Comparison of ENCODE assay signal across 10 mouse cellular contexts in genomic region chr17:30609305-30609979, GRCm38 (mm10). TPM values are rescaled to one million over a fixed set of nuclear protein-coding genes. Genes with fewer than 3 reads are reported as not detected.
DNase-seq lines count a peak whose midpoint lies in the region; ATAC-seq and TF ChIP-seq lines count a peak whose summit lies in the region.
"Had no signal": no experiment of that assay in that cellular context is flagged by ENCODE, and none has a peak within 500 bp of the region (broad histone marks: within the 10 kb centered on the region; RNA-seq: fewer than 3 reads in every experiment).

No protein-coding gene starts in this region.

- no peak overlapping the region for H3ac ChIP-seq in C2C12 (ENCODE audit: control insufficient read depth, insufficient read length, low read depth)

- no peak for ATAC-seq in kidney, embryonic 14.5 days (ENCODE audit: low FRiP score, low TSS enrichment)
- no peak for ATAC-seq in liver, embryonic 12.5 days
- no peak for ATAC-seq in inflammation-experienced regulatory T-cells, adult 6 months
- ATAC-seq in midbrain, embryonic 16.5 days: no peak

- H3K27me3 ChIP-seq in kidney, adult 2 months (replicated peaks; ENCODE audit: control insufficient read depth, insufficient read depth, low read length): no peaks in the 10 kb centered on the region
- H3K27me3 ChIP-seq in kidney, embryonic 14.5 days (ENCODE audit: control insufficient read depth, insufficient read depth, low read length): no peaks in the 10 kb centered on the region
- H3K27me3 ChIP-seq in C2C12 (ENCODE audit: control insufficient read depth, insufficient read depth, insufficient read length): no peaks in the 10 kb centered on the region
- no peaks in the 10 kb centered on the region for H3K27me3 ChIP-seq in liver, embryonic 12.5 days (replicated peaks)
- no peaks in the 10 kb centered on the region for H3K27me3 ChIP-seq in midbrain, embryonic 10.5 days (ENCODE audit: low read depth, poor library complexity, severe bottlenecking)
- no peaks in the 10 kb centered on the region for H3K27me3 ChIP-seq in midbrain, embryonic 16.5 days (ENCODE audit: control insufficient read depth, insufficient read depth, low read depth, low read length)
- H3K27me3 ChIP-seq: heart, embryonic 15.5 days; midbrain, embryonic 12.5 days had no signal

- no peak overlapping the region for H3K4me2 ChIP-seq in kidney, embryonic 14.5 days (replicated peaks; ENCODE audit: low read depth, low read length)
- peak overlapping the region; percentile 75 for H3K4me2 ChIP-seq in liver, embryonic 12.5 days
- H3K4me2 ChIP-seq in midbrain, embryonic 16.5 days (ENCODE audit: low read length): no peak overlapping the region
- H3K4me2 ChIP-seq: heart, embryonic 15.5 days; midbrain, embryonic 12.5 days had no signal

- TF ChIP-seq CTCF in kidney, adult 2 months (conservative IDR thresholded peaks at IDR 0.05; ENCODE audit: insufficient read depth, insufficient read length, low read depth, low read length): no peak
- no peak for TF ChIP-seq CTCF in C2C12 (IDR thresholded peaks at IDR 0.05; ENCODE audit: control insufficient read depth, insufficient read depth, insufficient read length)

- H3K27ac ChIP-seq in kidney, adult 2 months (ENCODE audit: insufficient read depth, low read depth, low read length): no peak overlapping the region
- H3K27ac ChIP-seq in kidney, embryonic 14.5 days (ENCODE audit: low read depth, low read length): no peak overlapping the region
- peak overlapping the region; percentile 93 for H3K27ac ChIP-seq in liver, embryonic 12.5 days
- H3K27ac ChIP-seq in midbrain, embryonic 10.5 days (replicated peaks): no peak overlapping the region
- no peak overlapping the region for H3K27ac ChIP-seq in midbrain, embryonic 16.5 days (ENCODE audit: low read length)
- H3K27ac ChIP-seq: heart, embryonic 15.5 days; midbrain, embryonic 12.5 days had no signal

- H3K36me3 ChIP-seq in kidney, adult 2 months (ENCODE audit: control insufficient read depth, insufficient read depth, low read length): no peaks in the 10 kb centered on the region
- no peaks in the 10 kb centered on the region for H3K36me3 ChIP-seq in kidney, embryonic 14.5 days (ENCODE audit: control insufficient read depth, insufficient read depth, low read length)
- peaks cover 9% of the 10 kb centered on the region for H3K36me3 ChIP-seq in C2C12 (ENCODE audit: control insufficient read depth, insufficient read depth)
- H3K36me3 ChIP-seq in liver, embryonic 12.5 days: peaks cover 53% of the 10 kb centered on the region
- H3K36me3 ChIP-seq in midbrain, embryonic 10.5 days: peaks cover 13% of the 10 kb centered on the region
- H3K36me3 ChIP-seq in midbrain, embryonic 16.5 days (ENCODE audit: control insufficient read depth, insufficient read depth, low read length): no peaks in the 10 kb centered on the region
- H3K36me3 ChIP-seq: heart, embryonic 15.5 days; midbrain, embryonic 12.5 days had no signal

- peaks cover 77% of the 10 kb centered on the region for H3K79me2 ChIP-seq in C2C12 (ENCODE audit: control insufficient read depth, insufficient read depth)

- no peak overlapping the region for H3K9ac ChIP-seq in kidney, embryonic 14.5 days (ENCODE audit: low read depth, low read length)
- H3K9ac ChIP-seq in liver, embryonic 12.5 days: peak overlapping the region; percentile 44; the same call in 1 of the 2 replicates
- H3K9ac ChIP-seq in midbrain, embryonic 16.5 days (ENCODE audit: low read depth, low read length): no peak overlapping the region
- H3K9ac ChIP-seq: heart, embryonic 15.5 days; midbrain, embryonic 12.5 days had no signal

- H3K9me3 ChIP-seq in kidney, embryonic 14.5 days (ENCODE audit: control insufficient read depth, low read length): no peaks in the 10 kb centered on the region
- H3K9me3 ChIP-seq in liver, embryonic 12.5 days (replicated peaks): no peaks in the 10 kb centered on the region
- no peaks in the 10 kb centered on the region for H3K9me3 ChIP-seq in midbrain, embryonic 10.5 days (replicated peaks)
- no peaks in the 10 kb centered on the region for H3K9me3 ChIP-seq in midbrain, embryonic 16.5 days (replicated peaks; ENCODE audit: control insufficient read depth, low read length, poor library complexity, severe bottlenecking)
- H3K9me3 ChIP-seq: heart, embryonic 15.5 days; midbrain, embryonic 12.5 days had no signal

- DNase-seq in kidney, adult 2 months: peak; percentile 30
- DNase-seq in adipocyte (ENCODE audit: low spot score): peak; percentile 33
- DNase-seq in midbrain, embryonic 10.5 days (ENCODE audit: low spot score): no peak

- no peak for TF ChIP-seq POLR2A in kidney, adult 2 months (IDR thresholded peaks at IDR 0.05; ENCODE audit: low read depth, low read length)

- WGBS in kidney, adult 2 months: 61% methylated on average over 16 of the region's 16 CpGs
- WGBS in kidney, embryonic 14.5 days: 75% methylated on average over 16 of the region's 16 CpGs
- WGBS in liver, embryonic 12.5 days (ENCODE audit: insufficient replicate concordance): 66% methylated on average over 16 of the region's 16 CpGs
- WGBS in midbrain, embryonic 10.5 days: 94% methylated on average over 16 of the region's 16 CpGs
- 92% methylated on average over 16 of the region's 16 CpGs for WGBS in midbrain, embryonic 16.5 days

- H3K4me3 ChIP-seq in kidney, adult 2 months (ENCODE audit: insufficient read depth, low read depth, low read length): no peak overlapping the region
- H3K4me3 ChIP-seq in kidney, embryonic 14.5 days (ENCODE audit: low read length): no peak overlapping the region
- no peak overlapping the region for H3K4me3 ChIP-seq in C2C12 (ENCODE audit: insufficient read depth, poor library complexity, severe bottlenecking)
- H3K4me3 ChIP-seq in liver, embryonic 12.5 days: peak overlapping the region; percentile 85
- H3K4me3 ChIP-seq in midbrain, embryonic 10.5 days: no peak overlapping the region
- no peak overlapping the region for H3K4me3 ChIP-seq in midbrain, embryonic 16.5 days (ENCODE audit: low read depth, low read length)
- H3K4me3 ChIP-seq: heart, embryonic 15.5 days; midbrain, embryonic 12.5 days had no signal

- peaks cover 51% of the 10 kb centered on the region for H3K79me3 ChIP-seq in C2C12 (ENCODE audit: low read depth)

- H3K4me1 ChIP-seq in kidney, adult 2 months (ENCODE audit: control insufficient read depth, insufficient read depth, low read length): peaks cover 21% of the 10 kb centered on the region
- peaks cover 11% of the 10 kb centered on the region for H3K4me1 ChIP-seq in kidney, embryonic 14.5 days (ENCODE audit: control insufficient read depth, insufficient read depth, low read length)
- H3K4me1 ChIP-seq in liver, embryonic 12.5 days: peaks cover 75% of the 10 kb centered on the region
- H3K4me1 ChIP-seq in midbrain, embryonic 10.5 days: peaks cover 46% of the 10 kb centered on the region
- H3K4me1 ChIP-seq in midbrain, embryonic 16.5 days (ENCODE audit: control insufficient read depth, insufficient read depth, low read length): peaks cover 9% of the 10 kb centered on the region

TF ChIP-seq in C2C12, 6 proteins besides CTCF, POLR2A, EP300 and RAD21:
- TF ChIP-seq USF1 (IDR thresholded peaks at IDR 0.05; ENCODE audit: low read depth) (peak; percentile 91), MYOD1 (IDR thresholded peaks at IDR 0.05; ENCODE audit: control insufficient read depth, insufficient read length, low read depth) (no peak), MAX (IDR thresholded peaks at IDR 0.05) (peak; percentile 11), CEBPB (IDR thresholded peaks at IDR 0.05; ENCODE audit: low read depth) (no peak), MYOG (IDR thresholded peaks at IDR 0.05; ENCODE audit: control insufficient read depth, extremely low read depth, insufficient read length) (no peak)

RNA-seq across cellular contexts. Expression of gene Dnah8, which starts 14.7 kb away (rescaled TPM):
- polyA plus RNA-seq in kidney, adult 2 months (2012; rRNA removed): 0.30 and 1.2 TPM in 2 replicates
- polyA plus RNA-seq in kidney, embryonic 14.5 days (2014; fragmentation: Nextera tagmentation; extraction: Ambion mirVana): 0.57 and 0.61 TPM in 2 replicates
- polyA plus RNA-seq in C2C12 (2012; fragmentation: generic; extraction: Trizol): 0.32 TPM
- 2.4 and 3.1 TPM in 2 replicates for polyA plus RNA-seq in liver, embryonic 12.5 days (2016; fragmentation: Nextera tagmentation; extraction: Ambion mirVana)
- polyA plus RNA-seq in inflammation-experienced regulatory T-cells, adult 6 months (2017; shearing (Covaris generic)): 10 to 100 TPM; 18.6 to 20.0 (median 19.2) TPM
- 1.1 and 1.2 TPM in 2 replicates for polyA plus RNA-seq in midbrain, embryonic 10.5 days (2016; fragmentation: Nextera tagmentation; extraction: Ambion mirVana)
- polyA plus RNA-seq in midbrain, embryonic 16.5 days (2015; fragmentation: Nextera tagmentation; extraction: Ambion mirVana): 2.0 and 2.9 TPM in 2 replicates

RNA-seq across cellular contexts. Expression of gene Glo1, which starts 17.2 kb away (rescaled TPM):
- polyA plus RNA-seq in kidney, adult 2 months (2012; rRNA removed): 66.6 and 89.0 TPM in 2 replicates
- polyA plus RNA-seq in kidney, embryonic 14.5 days (2014; fragmentation: Nextera tagmentation; extraction: Ambion mirVana): 233 and 242 TPM in 2 replicates
- polyA plus RNA-seq in C2C12 (2012; fragmentation: generic; extraction: Trizol): 122 TPM
- 292 and 300 TPM in 2 replicates for polyA plus RNA-seq in liver, embryonic 12.5 days (2016; fragmentation: Nextera tagmentation; extraction: Ambion mirVana)
- polyA plus RNA-seq in inflammation-experienced regulatory T-cells, adult 6 months (2017; shearing (Covaris generic)): 100 to 1,000 TPM; 115 to 125 (median 121) TPM
- polyA plus RNA-seq in midbrain, embryonic 10.5 days (2016; fragmentation: Nextera tagmentation; extraction: Ambion mirVana): 242 and 252 TPM in 2 replicates
- 160 and 162 TPM in 2 replicates for polyA plus RNA-seq in midbrain, embryonic 16.5 days (2015; fragmentation: Nextera tagmentation; extraction: Ambion mirVana)

RNA-seq across cellular contexts. Expression of gene Btbd9, which starts 33.2 kb away (rescaled TPM):
- 21.9 and 25.6 TPM in 2 replicates for polyA plus RNA-seq in kidney, adult 2 months (2012; rRNA removed)
- polyA plus RNA-seq in kidney, embryonic 14.5 days (2014; fragmentation: Nextera tagmentation; extraction: Ambion mirVana): 34.1 and 52.5 TPM in 2 replicates
- polyA plus RNA-seq in C2C12 (2012; fragmentation: generic; extraction: Trizol): 15.3 TPM
- polyA plus RNA-seq in liver, embryonic 12.5 days (2016; fragmentation: Nextera tagmentation; extraction: Ambion mirVana): 18.9 and 21.6 TPM in 2 replicates
- 10 to 100 TPM; 41.5 to 78.0 (median 69.7) TPM for polyA plus RNA-seq in inflammation-experienced regulatory T-cells, adult 6 months (2017; shearing (Covaris generic))
- polyA plus RNA-seq in midbrain, embryonic 10.5 days (2016; fragmentation: Nextera tagmentation; extraction: Ambion mirVana): 63.0 and 74.5 TPM in 2 replicates
- polyA plus RNA-seq in midbrain, embryonic 16.5 days (2015; fragmentation: Nextera tagmentation; extraction: Ambion mirVana): 164 and 167 TPM in 2 replicates
